Mouse (Mus musculus): Measurements from ENCODE around the gene Aplnr. TPM values are rescaled to one million over a fixed set of nuclear protein-coding genes. Genes with fewer than 3 reads are reported as not detected.

The Aplnr gene
- polyA plus RNA-seq, 2 experiments = 37.0 to 47.3 TPM

- DNase-seq (ENCODE audit: low spot score) (no peak), ATAC-seq (ENCODE audit: low FRiP score, low read depth) (no peak)
- Histone ChIP-seq H3K9ac (ENCODE audit: low read depth, low read length, severe bottlenecking) (no peak overlapping the region), H3K4me2 (replicated peaks; ENCODE audit: low read depth, low read length, severe bottlenecking) (no peak overlapping the region), H3K4me1 (ENCODE audit: control insufficient read depth, insufficient read depth, low read length) (no peaks in the 10 kb centered on the region), H3K27me3 (ENCODE audit: control insufficient read depth, insufficient read depth, low read length) (no peaks in the 10 kb centered on the region), H3K27ac (replicated peaks; ENCODE audit: low read depth, low read length) (no peak overlapping the region), H3K36me3 (ENCODE audit: control insufficient read depth, insufficient read depth, low read length) (no peaks in the 10 kb centered on the region), H3K9me3 (ENCODE audit: control insufficient read depth, low read length) (no peaks in the 10 kb centered on the region), H3K4me3 (replicated peaks; ENCODE audit: low read length) (no peak overlapping the region)
- WGBS = 80% methylated on average over 2 of the region's 2 CpGs
- TF ChIP-seq POLR2A (IDR thresholded peaks at IDR 0.05; ENCODE audit: borderline replicate concordance, extremely low read depth, insufficient read depth, insufficient read length) = no peak
These were observed 8.9 kb downstream of the Aplnr start for GRCm38 (mm10) chr2:85144908-85145307.

GRCm38 (mm10) chr2:85145346-85145745, 9.3 kb downstream of the Aplnr start:
- H3K4me1 ChIP-seq (ENCODE audit: control insufficient read depth, insufficient read depth, low read length) = no peaks in the 10 kb centered on the region
- no peak for ATAC-seq (ENCODE audit: low FRiP score, low read depth)
- WGBS = 79% methylated on average over 3 of the region's 3 CpGs

GRCm38 (mm10) chr2:85147481-85147880, 11.5 kb downstream of the Aplnr start:
- H3K36me3 ChIP-seq (ENCODE audit: control insufficient read depth, insufficient read depth, low read length) = no peaks in the 10 kb centered on the region
- H3K27ac ChIP-seq (replicated peaks; ENCODE audit: low read depth, low read length) = no peak overlapping the region
- H3K4me1 ChIP-seq (ENCODE audit: control insufficient read depth, insufficient read depth, low read length) = no peaks in the 10 kb centered on the region
- no peak overlapping the region for H3K4me3 ChIP-seq (replicated peaks; ENCODE audit: low read length)
- no peak for DNase-seq (ENCODE audit: low spot score)
- H3K4me2 ChIP-seq (replicated peaks; ENCODE audit: low read depth, low read length, severe bottlenecking) = no peak overlapping the region
- no peaks in the 10 kb centered on the region for H3K27me3 ChIP-seq (ENCODE audit: control insufficient read depth, insufficient read depth, low read length)
- WGBS = 80% methylated on average over 2 of the region's 2 CpGs
- ATAC-seq (ENCODE audit: low FRiP score, low read depth) = no peak
- no peak overlapping the region for H3K9ac ChIP-seq (ENCODE audit: low read depth, low read length, severe bottlenecking)
- H3K9me3 ChIP-seq (ENCODE audit: control insufficient read depth, low read length) = no peaks in the 10 kb centered on the region
- TF ChIP-seq POLR2A (IDR thresholded peaks at IDR 0.05; ENCODE audit: borderline replicate concordance, extremely low read depth, insufficient read depth, insufficient read length) = no peak

More at GRCm38 (mm10) chr2:85145346-85145745, 9.3 kb downstream of the Aplnr start:
- no peak overlapping the region for H3K27ac ChIP-seq (replicated peaks; ENCODE audit: low read depth, low read length)
- H3K9ac ChIP-seq (ENCODE audit: low read depth, low read length, severe bottlenecking) = no peak overlapping the region
- TF ChIP-seq POLR2A (IDR thresholded peaks at IDR 0.05; ENCODE audit: borderline replicate concordance, extremely low read depth, insufficient read depth, insufficient read length) = no peak
- H3K4me2 ChIP-seq (replicated peaks; ENCODE audit: low read depth, low read length, severe bottlenecking) = no peak overlapping the region
- H3K4me3 ChIP-seq (replicated peaks; ENCODE audit: low read length) = no peak overlapping the region
- H3K36me3 ChIP-seq (ENCODE audit: control insufficient read depth, insufficient read depth, low read length) = no peaks in the 10 kb centered on the region
- H3K27me3 ChIP-seq (ENCODE audit: control insufficient read depth, insufficient read depth, low read length) = no peaks in the 10 kb centered on the region
- no peak for DNase-seq (ENCODE audit: low spot score)
- no peaks in the 10 kb centered on the region for H3K9me3 ChIP-seq (ENCODE audit: control insufficient read depth, low read length)

GRCm38 (mm10) chr2:85150373-85150772, 14.3 kb downstream of the Aplnr start:
- TF ChIP-seq POLR2A (IDR thresholded peaks at IDR 0.05; ENCODE audit: borderline replicate concordance, extremely low read depth, insufficient read depth, insufficient read length) = no peak
- Histone ChIP-seq H3K27me3 (ENCODE audit: control insufficient read depth, insufficient read depth, low read length) (no peaks in the 10 kb centered on the region), H3K27ac (replicated peaks; ENCODE audit: low read depth, low read length) (no peak overlapping the region), H3K9me3 (ENCODE audit: control insufficient read depth, low read length) (no peaks in the 10 kb centered on the region), H3K36me3 (ENCODE audit: control insufficient read depth, insufficient read depth, low read length) (no peaks in the 10 kb centered on the region), H3K4me2 (replicated peaks; ENCODE audit: low read depth, low read length, severe bottlenecking) (no peak overlapping the region), H3K4me1 (ENCODE audit: control insufficient read depth, insufficient read depth, low read length) (no peaks in the 10 kb centered on the region), H3K9ac (ENCODE audit: low read depth, low read length, severe bottlenecking) (no peak overlapping the region), H3K4me3 (replicated peaks; ENCODE audit: low read length) (no peak overlapping the region)
- 80% methylated on average over 1 of the region's 1 CpGs for WGBS
- no peak for DNase-seq (ENCODE audit: low spot score)
- no peak for ATAC-seq (ENCODE audit: low FRiP score, low read depth)

GRCm38 (mm10) chr2:85151233-85151632, 15.2 kb downstream of the Aplnr start:
- Histone ChIP-seq H3K27ac (replicated peaks; ENCODE audit: low read depth, low read length) (no peak overlapping the region), H3K4me3 (replicated peaks; ENCODE audit: low read length) (no peak overlapping the region), H3K4me2 (replicated peaks; ENCODE audit: low read depth, low read length, severe bottlenecking) (no peak overlapping the region), H3K36me3 (ENCODE audit: control insufficient read depth, insufficient read depth, low read length) (no peaks in the 10 kb centered on the region), H3K9ac (ENCODE audit: low read depth, low read length, severe bottlenecking) (no peak overlapping the region), H3K9me3 (ENCODE audit: control insufficient read depth, low read length) (no peaks in the 10 kb centered on the region), H3K4me1 (ENCODE audit: control insufficient read depth, insufficient read depth, low read length) (no peaks in the 10 kb centered on the region), H3K27me3 (ENCODE audit: control insufficient read depth, insufficient read depth, low read length) (no peaks in the 10 kb centered on the region)
- ATAC-seq (ENCODE audit: low FRiP score, low read depth) (no peak), DNase-seq (ENCODE audit: low spot score) (no peak)
- TF ChIP-seq POLR2A (IDR thresholded peaks at IDR 0.05; ENCODE audit: borderline replicate concordance, extremely low read depth, insufficient read depth, insufficient read length) = no peak
- 93% methylated on average over 2 of the region's 2 CpGs for WGBS

- ATAC-seq (ENCODE audit: low FRiP score, low read depth) (no peak), DNase-seq (ENCODE audit: low spot score) (no peak)
- no peak for TF ChIP-seq POLR2A (IDR thresholded peaks at IDR 0.05; ENCODE audit: borderline replicate concordance, extremely low read depth, insufficient read depth, insufficient read length)
- no peaks in the 10 kb centered on the region for H3K36me3 ChIP-seq (ENCODE audit: control insufficient read depth, insufficient read depth, low read length)
- no peaks in the 10 kb centered on the region for H3K27me3 ChIP-seq (ENCODE audit: control insufficient read depth, insufficient read depth, low read length)
- WGBS = 81% methylated on average over 9 of the region's 9 CpGs
- H3K4me2 ChIP-seq (replicated peaks; ENCODE audit: low read depth, low read length, severe bottlenecking) = no peak overlapping the region
- H3K9ac ChIP-seq (ENCODE audit: low read depth, low read length, severe bottlenecking) = no peak overlapping the region
- H3K27ac ChIP-seq (replicated peaks; ENCODE audit: low read depth, low read length) = no peak overlapping the region
- H3K4me1 ChIP-seq (ENCODE audit: control insufficient read depth, insufficient read depth, low read length) = no peaks in the 10 kb centered on the region
- no peaks in the 10 kb centered on the region for H3K9me3 ChIP-seq (ENCODE audit: control insufficient read depth, low read length)
- H3K4me3 ChIP-seq (replicated peaks; ENCODE audit: low read length) = no peak overlapping the region
These were observed 19.3 kb downstream of the Aplnr start for GRCm38 (mm10) chr2:85155334-85155733.
